Mouse (Mus musculus): ENCODE measurements around the gene Cnn3. TPM values are rescaled to one million over a fixed set of nuclear protein-coding genes. Genes with fewer than 3 reads are reported as not detected.
A peak's percentile ranks its signal among the peaks of the same experiment; 100 is the strongest.

Gene Cnn3
- polyA plus RNA-seq, 1 experiment from 2014 or later, result 975 TPM

- H3K36me3 ChIP-seq, result no peaks in the 10 kb centered on the region
- no peak overlapping the region for H3K9ac ChIP-seq (replicated peaks)
- H3K9me3 ChIP-seq, result no peaks in the 10 kb centered on the region
- WGBS, result 87% methylated on average over 6 of the region's 6 CpGs
- no peaks in the 10 kb centered on the region for H3K27me3 ChIP-seq
- no peak overlapping the region for H3K4me2 ChIP-seq (replicated peaks)
- H3K4me1 ChIP-seq, result 0 out of 2 replicates have a peak, but pooled peaks cover 4% of the 10 kb centered on the region
- no peak overlapping the region for H3K4me3 ChIP-seq
- ATAC-seq (ENCODE audit: low FRiP score, low read depth), result no peak
- no peak overlapping the region for H3K27ac ChIP-seq (replicated peaks)
Measured at GRCm38 (mm10) chr3:121402096-121402495, 24.2 kb upstream of the Cnn3 start.

- Histone ChIP-seq H3K4me1 (0 out of 2 replicates have a peak, but pooled peaks cover 4% of the 10 kb centered on the region), H3K27me3 (no peaks in the 10 kb centered on the region), H3K4me3 (no peak overlapping the region), H3K4me2 (replicated peaks) (no peak overlapping the region), H3K9ac (replicated peaks) (no peak overlapping the region), H3K27ac (replicated peaks) (no peak overlapping the region), H3K9me3 (no peaks in the 10 kb centered on the region), H3K36me3 (no peaks in the 10 kb centered on the region)
- no peak for ATAC-seq (ENCODE audit: low FRiP score, low read depth)
- WGBS, result 19% methylated on average over 5 of the region's 5 CpGs
Measured at GRCm38 (mm10) chr3:121403449-121403848, 22.8 kb upstream of the Cnn3 start.

GRCm38 (mm10) chr3:121405101-121405500 is 21.2 kb upstream of the Cnn3 start:
- Histone ChIP-seq H3K27ac (replicated peaks) (no peak overlapping the region), H3K27me3 (no peaks in the 10 kb centered on the region), H3K4me2 (replicated peaks) (no peak overlapping the region), H3K36me3 (no peaks in the 10 kb centered on the region), H3K4me1 (0 out of 2 replicates have a peak, but pooled peaks cover 4% of the 10 kb centered on the region), H3K9ac (replicated peaks) (no peak overlapping the region), H3K4me3 (no peak overlapping the region), H3K9me3 (no peaks in the 10 kb centered on the region)
- ATAC-seq (ENCODE audit: low FRiP score, low read depth), result no peak
- WGBS, result 78% methylated on average over 5 of the region's 5 CpGs

- 77% methylated on average over 9 of the region's 9 CpGs for WGBS
- Histone ChIP-seq H3K4me3 (no peak overlapping the region), H3K27ac (replicated peaks) (no peak overlapping the region), H3K4me1 (0 out of 2 replicates have a peak, but pooled peaks cover 4% of the 10 kb centered on the region), H3K4me2 (replicated peaks) (no peak overlapping the region), H3K9me3 (no peaks in the 10 kb centered on the region), H3K9ac (replicated peaks) (no peak overlapping the region), H3K36me3 (no peaks in the 10 kb centered on the region), H3K27me3 (no peaks in the 10 kb centered on the region)
- ATAC-seq (ENCODE audit: low FRiP score, low read depth), result no peak
Measured at GRCm38 (mm10) chr3:121407417-121407816, 18.9 kb upstream of the Cnn3 start.

GRCm38 (mm10) chr3:121408386-121408785 is 17.9 kb upstream of the Cnn3 start:
- H3K27me3 ChIP-seq, result no peaks in the 10 kb centered on the region
- H3K4me2 ChIP-seq (replicated peaks), result no peak overlapping the region
- 94% methylated on average over 3 of the region's 3 CpGs for WGBS
- H3K4me3 ChIP-seq, result no peak overlapping the region
- no peak overlapping the region for H3K9ac ChIP-seq (replicated peaks)
- H3K36me3 ChIP-seq, result no peaks in the 10 kb centered on the region
- 0 out of 2 replicates have a peak, but pooled peaks cover 3% of the 10 kb centered on the region for H3K4me1 ChIP-seq
- no peak for ATAC-seq (ENCODE audit: low FRiP score, low read depth)
- H3K27ac ChIP-seq (replicated peaks), result no peak overlapping the region
- H3K9me3 ChIP-seq, result no peaks in the 10 kb centered on the region

GRCm38 (mm10) chr3:121411450-121411849 is 14.8 kb upstream of the Cnn3 start:
- no peaks in the 10 kb centered on the region for H3K4me1 ChIP-seq
- no peak overlapping the region for H3K4me2 ChIP-seq (replicated peaks)
- no peaks in the 10 kb centered on the region for H3K27me3 ChIP-seq
- 84% methylated on average over 6 of the region's 6 CpGs for WGBS
- no peak overlapping the region for H3K27ac ChIP-seq (replicated peaks)
- H3K36me3 ChIP-seq, result no peaks in the 10 kb centered on the region
- ATAC-seq (ENCODE audit: low FRiP score, low read depth), result no peak
- no peak overlapping the region for H3K9ac ChIP-seq (replicated peaks)
- H3K9me3 ChIP-seq, result no peaks in the 10 kb centered on the region
- no peak overlapping the region for H3K4me3 ChIP-seq

- no peak overlapping the region for H3K4me3 ChIP-seq
- H3K4me1 ChIP-seq, result peaks cover 11% of the 10 kb centered on the region
- H3K27me3 ChIP-seq, result no peaks in the 10 kb centered on the region
- H3K27ac ChIP-seq (replicated peaks), result no peak overlapping the region
- H3K36me3 ChIP-seq, result no peaks in the 10 kb centered on the region
- 63% methylated on average over 5 of the region's 5 CpGs for WGBS
- no peak overlapping the region for H3K9ac ChIP-seq (replicated peaks)
- H3K4me2 ChIP-seq (replicated peaks), result no peak overlapping the region
- H3K9me3 ChIP-seq, result no peaks in the 10 kb centered on the region
- no peak for ATAC-seq (ENCODE audit: low FRiP score, low read depth)
Measured at GRCm38 (mm10) chr3:121416171-121417154, 9.8 kb upstream of the Cnn3 start.

GRCm38 (mm10) chr3:121417379-121418250 is 8.7 kb upstream of the Cnn3 start:
- Histone ChIP-seq H3K4me3 (no peak overlapping the region), H3K4me2 (replicated peaks) (no peak overlapping the region), H3K9ac (replicated peaks) (peak overlapping the region; percentile 31; the same call in 1 of the 2 replicates), H3K4me1 (peaks cover 11% of the 10 kb centered on the region), H3K36me3 (no peaks in the 10 kb centered on the region), H3K27me3 (no peaks in the 10 kb centered on the region), H3K27ac (replicated peaks) (no peak overlapping the region), H3K9me3 (no peaks in the 10 kb centered on the region)
- peak; percentile 60; the same call in 1 of the 2 replicates for ATAC-seq (ENCODE audit: low FRiP score, low read depth)
- 39% methylated on average over 14 of the region's 14 CpGs for WGBS

GRCm38 (mm10) chr3:121418251-121418601 is 8.1 kb upstream of the Cnn3 start:
- no peaks in the 10 kb centered on the region for H3K9me3 ChIP-seq
- no peak overlapping the region for H3K9ac ChIP-seq (replicated peaks)
- H3K4me3 ChIP-seq, result no peak overlapping the region
- no peaks in the 10 kb centered on the region for H3K36me3 ChIP-seq
- H3K4me1 ChIP-seq, result peaks cover 11% of the 10 kb centered on the region
- no peaks in the 10 kb centered on the region for H3K27me3 ChIP-seq
- H3K4me2 ChIP-seq (replicated peaks), result no peak overlapping the region
- ATAC-seq (ENCODE audit: low FRiP score, low read depth), result peak; percentile 39; the same call in 1 of the 2 replicates
- 5% methylated on average over 6 of the region's 6 CpGs for WGBS
- no peak overlapping the region for H3K27ac ChIP-seq (replicated peaks)

- H3K4me1 ChIP-seq, result peaks cover 11% of the 10 kb centered on the region
- H3K27me3 ChIP-seq, result no peaks in the 10 kb centered on the region
- H3K9me3 ChIP-seq, result no peaks in the 10 kb centered on the region
- 0 out of 2 replicates have a peak, but pooled peaks have one; percentile 5 for ATAC-seq (ENCODE audit: low FRiP score, low read depth)
- no peak overlapping the region for H3K4me3 ChIP-seq
- H3K27ac ChIP-seq (replicated peaks), result no peak overlapping the region
- no peaks in the 10 kb centered on the region for H3K36me3 ChIP-seq
- H3K4me2 ChIP-seq (replicated peaks), result no peak overlapping the region
- 68% methylated on average over 9 of the region's 9 CpGs for WGBS
- H3K9ac ChIP-seq (replicated peaks), result no peak overlapping the region
Measured at GRCm38 (mm10) chr3:121418850-121419435, 7.4 kb upstream of the Cnn3 start.

GRCm38 (mm10) chr3:121422405-121422804 is 3.9 kb upstream of the Cnn3 start:
- Histone ChIP-seq H3K27me3 (peaks cover 11% of the 10 kb centered on the region), H3K27ac (replicated peaks) (no peak overlapping the region), H3K4me2 (replicated peaks) (no peak overlapping the region), H3K4me3 (no peak overlapping the region), H3K4me1 (peaks cover 15% of the 10 kb centered on the region), H3K9me3 (no peaks in the 10 kb centered on the region), H3K36me3 (no peaks in the 10 kb centered on the region), H3K9ac (replicated peaks) (no peak overlapping the region)
- ATAC-seq (ENCODE audit: low FRiP score, low read depth), result no peak
- WGBS, result 85% methylated on average over 8 of the region's 8 CpGs
